Mouse (Mus musculus) embryonic stem cell, embryonic (primary cell): ENCODE measurements around the gene Lsamp.

Experiments
- CTCF ChIA-PET, 4 experiments: fragments of 300-600 bp in 2 of 4; fragments of 350-600 bp in 2 of 4; sonication (Branson Sonifier 250); formaldehyde crosslinking; loops; one replicate each; lab custom pipeline; 2022; ENCODE audit warnings: inconsistent platforms in 2 of 4; lab: Charles Lee
- POLR2A ChIA-PET, 4 experiments: fragments of 300-600 bp in 2 of 4; fragments of 350-600 bp in 2 of 4; sonication (Branson Sonifier 250); formaldehyde crosslinking; loops; one replicate each; lab custom pipeline; 2022; ENCODE audit warnings: antibody characterized with exemption in 4 of 4, inconsistent platforms in 1 of 4; lab: Charles Lee

The Lsamp gene

DNA sequence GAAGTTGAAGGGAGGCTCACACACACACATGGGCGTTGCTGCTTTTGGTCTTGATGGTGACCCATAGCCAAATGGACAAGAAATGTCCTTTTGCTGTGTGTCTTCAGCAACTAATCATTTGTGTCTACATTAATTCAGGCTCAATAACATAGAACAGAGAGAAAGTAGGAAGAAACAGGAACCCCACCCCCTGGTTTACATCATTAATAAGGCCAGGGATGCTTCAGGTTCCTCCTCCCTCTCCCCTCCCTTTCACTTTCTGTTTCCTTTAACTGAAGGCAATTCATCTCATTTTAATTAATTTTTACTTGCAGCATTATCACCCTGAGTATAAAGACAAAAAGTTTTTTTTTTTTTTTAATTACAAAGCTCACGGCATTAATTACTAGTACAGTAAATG lies 1763.7 kb downstream of the Lsamp start:
- POLR2A ChIA-PET: no interaction called here
- CTCF ChIA-PET: no interaction called here

DNA sequence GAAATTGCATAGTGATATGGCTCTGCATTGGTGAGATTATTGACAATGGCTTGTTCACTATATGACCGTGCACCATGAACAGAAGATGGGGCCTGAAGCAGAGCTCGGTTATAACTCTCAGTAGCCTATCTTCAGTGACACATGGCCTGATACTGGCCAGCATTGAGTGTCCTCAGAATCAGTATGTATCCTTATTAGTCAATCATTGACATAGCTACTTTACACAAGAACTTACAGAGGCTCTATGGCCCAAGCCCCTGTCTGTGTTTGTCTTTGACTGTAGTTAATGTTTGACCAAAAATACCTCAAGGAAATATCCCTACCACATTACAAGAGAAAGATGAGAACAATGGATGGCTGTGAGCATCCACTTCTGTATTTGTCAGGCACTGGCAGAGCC lies 1764.6 kb downstream of the Lsamp start:
- ChIA-PET POLR2A (no interaction called here), CTCF (interaction anchor here in 2 of 4 experiments (0.6 kb wide), 2 partner anchors 163 to 290 kb away, joined by 3 read pairs; no protein-coding TSS in a partner anchor)

DNA sequence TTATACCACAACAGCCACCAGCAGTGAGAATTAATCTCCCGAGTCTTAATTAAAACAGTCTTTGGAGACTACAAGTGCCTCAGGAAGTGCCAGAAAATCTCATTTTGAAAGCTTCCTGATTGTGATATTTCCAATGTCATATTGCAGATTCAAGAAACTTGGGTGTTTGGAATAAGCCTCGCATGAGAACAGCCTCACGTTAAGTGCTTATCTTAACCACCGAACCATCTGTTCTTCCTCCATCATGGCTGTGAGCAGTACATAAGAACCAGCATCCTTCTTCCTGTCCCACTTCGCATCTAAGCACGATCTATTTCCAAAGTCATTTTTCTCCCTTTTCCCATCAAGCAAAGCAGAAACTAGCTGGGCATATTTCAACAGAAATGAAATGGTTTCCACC lies 1780.1 kb downstream of the Lsamp start:
- CTCF ChIA-PET: interaction anchor here in 1 of 4 experiments (1.0 kb wide), 1 partner anchor 400 kb away, joined by 3 read pairs; no protein-coding TSS in a partner anchor
- POLR2A ChIA-PET: no interaction called here

DNA sequence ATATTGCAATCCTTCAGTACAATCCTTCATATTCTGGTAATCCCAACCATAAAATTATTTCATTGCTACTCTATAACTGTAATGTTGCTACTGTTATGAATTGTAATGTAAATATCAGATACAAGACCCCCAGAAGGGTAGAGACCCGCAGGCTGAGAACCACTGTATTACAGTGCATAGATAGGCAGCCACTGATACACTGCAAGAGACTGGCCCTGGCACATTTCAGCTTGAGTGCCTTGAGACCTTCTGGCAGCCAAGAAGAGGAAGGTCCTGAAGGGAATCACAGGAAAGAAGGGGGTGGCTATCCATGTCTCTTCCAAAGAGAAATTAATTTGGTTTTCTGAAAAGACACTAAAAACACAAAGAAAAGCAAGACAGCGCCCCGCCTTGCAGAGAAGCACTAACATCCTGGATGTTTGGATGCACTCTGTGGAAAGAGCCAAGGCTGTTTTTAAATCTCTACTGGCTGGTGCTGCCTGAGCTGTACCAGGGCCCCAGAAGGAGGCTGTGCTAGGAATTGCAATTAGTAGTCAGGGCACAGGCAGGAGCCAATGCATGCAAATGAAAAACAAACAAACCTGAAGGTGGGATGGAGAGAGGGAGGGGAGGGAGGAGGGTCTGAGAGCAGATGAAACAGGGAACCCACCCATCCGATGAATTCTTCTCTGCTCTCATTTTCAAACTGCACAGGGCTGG lies 1787.4 kb downstream of the Lsamp start:
- ChIA-PET POLR2A (no interaction called here), CTCF (no interaction called here)

DNA sequence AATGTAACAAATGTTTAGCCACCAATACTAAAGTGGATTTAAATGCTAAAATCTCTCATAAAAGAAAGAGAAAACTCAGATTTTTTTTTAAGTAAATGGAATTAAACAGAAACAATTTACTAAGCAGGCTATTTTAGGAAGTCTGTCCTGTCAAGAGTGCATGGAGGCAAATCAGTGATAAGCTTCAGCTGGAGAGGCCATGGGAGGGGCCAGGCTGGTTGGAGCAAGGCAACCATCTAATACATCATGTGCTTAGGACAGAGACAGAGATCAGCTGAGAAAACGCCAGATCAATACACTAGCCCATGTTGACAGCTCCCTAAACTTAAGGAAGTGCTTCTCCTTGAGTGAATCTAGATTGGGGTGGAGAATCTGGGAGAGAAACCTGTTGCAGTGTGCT lies 1793.4 kb downstream of the Lsamp start:
- ChIA-PET POLR2A (no interaction called here), CTCF (no interaction called here)

DNA sequence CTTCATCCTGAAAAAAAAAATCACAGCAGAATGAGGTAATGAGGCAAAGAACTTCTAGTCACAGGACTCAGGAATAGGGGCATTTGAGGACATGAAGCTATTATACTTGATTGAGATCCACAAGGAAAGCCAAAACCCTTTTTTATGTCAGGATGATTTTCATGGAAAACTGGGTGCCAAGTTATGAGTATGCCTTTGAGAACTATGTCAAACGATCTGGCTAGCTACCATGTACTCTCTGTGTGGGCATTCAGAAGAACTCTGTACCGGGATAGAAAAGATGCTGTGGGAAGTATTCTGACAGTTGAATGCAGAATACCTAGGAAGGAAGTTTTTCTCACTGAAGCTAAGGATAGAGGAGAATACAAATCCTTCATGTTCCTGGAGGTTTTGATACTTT lies 1801.4 kb downstream of the Lsamp start:
- ChIA-PET POLR2A (no interaction called here), CTCF (no interaction called here)

DNA sequence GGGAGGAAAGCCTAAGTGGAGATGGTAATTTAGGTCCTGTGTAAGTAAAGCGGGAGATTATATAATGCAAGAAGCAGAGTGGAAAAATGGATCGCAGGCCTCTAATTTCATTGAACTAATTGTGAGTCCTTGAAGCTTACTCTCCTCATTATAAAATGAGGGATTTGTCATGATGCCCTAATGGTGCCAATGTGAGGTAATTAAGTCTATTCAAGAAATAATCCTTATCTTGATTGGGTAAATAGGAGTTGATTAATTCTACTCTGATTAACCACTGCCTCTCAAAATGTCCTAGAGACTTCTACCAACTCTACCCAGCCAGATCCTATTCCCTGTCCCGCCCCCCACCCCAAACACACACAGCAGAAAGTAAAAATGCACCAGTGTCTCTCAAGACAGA lies 1802.5 kb downstream of the Lsamp start:
- ChIA-PET POLR2A (no interaction called here), CTCF (no interaction called here)

DNA sequence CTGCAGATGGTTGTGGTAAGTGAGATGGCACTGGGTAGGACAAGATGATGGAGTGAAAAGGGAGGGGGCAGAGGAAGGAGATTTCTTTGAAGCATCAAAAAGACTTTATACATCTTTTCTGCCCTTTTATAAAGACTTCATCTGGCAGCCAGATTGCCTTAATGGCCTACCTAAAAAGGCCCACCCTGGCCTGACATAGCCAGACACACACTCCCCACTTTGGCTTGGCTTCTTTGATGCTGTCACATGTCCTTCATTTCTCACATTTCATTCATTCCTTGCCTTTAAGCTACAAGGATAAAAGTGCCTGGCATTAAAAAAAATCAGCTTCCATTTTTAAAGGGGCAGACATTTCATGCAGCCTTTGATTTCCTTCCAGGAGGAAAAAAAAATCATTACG lies 1803.0 kb downstream of the Lsamp start:
- POLR2A ChIA-PET: no interaction called here
- CTCF ChIA-PET: no interaction called here

DNA sequence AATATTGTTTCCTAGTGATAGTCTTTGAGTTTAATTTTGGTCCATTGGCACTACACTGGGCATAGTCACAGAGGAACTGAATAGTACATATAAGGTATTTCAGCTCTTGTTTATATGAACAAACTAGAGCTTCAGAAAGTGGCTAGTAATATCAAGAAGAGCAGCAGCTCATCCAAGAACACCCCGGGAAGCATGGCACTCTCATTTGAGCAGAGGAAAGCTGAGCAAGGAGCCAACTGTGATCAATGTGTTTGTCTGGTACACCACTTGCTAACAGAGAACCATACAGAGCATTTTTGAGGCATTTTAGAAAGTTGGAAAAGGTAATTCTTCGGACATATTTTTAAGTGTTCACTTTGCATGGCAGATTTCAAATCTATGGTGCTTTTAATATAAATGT lies 1805.9 kb downstream of the Lsamp start:
- ChIA-PET POLR2A (no interaction called here), CTCF (no interaction called here)

DNA sequence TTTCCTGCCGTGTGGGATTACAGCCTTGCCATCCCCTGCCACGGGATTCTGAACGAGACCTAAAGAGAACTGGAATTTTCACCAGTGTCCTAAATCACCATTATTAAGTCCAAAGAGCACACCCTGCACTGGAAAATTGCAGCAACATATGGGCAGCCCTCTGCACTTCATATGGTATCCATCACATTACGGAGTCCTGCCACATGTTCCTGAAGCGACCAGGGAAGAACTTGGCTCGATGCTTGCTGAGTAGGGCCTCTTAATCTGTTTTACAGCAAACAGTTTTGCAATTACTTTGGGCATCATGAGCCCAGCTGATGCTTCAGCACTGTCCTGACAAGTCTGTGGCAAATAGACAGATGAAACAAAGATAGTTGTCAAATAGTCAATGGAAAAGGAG lies 1836.2 kb downstream of the Lsamp start:
- ChIA-PET POLR2A (no interaction called here), CTCF (no interaction called here)

DNA sequence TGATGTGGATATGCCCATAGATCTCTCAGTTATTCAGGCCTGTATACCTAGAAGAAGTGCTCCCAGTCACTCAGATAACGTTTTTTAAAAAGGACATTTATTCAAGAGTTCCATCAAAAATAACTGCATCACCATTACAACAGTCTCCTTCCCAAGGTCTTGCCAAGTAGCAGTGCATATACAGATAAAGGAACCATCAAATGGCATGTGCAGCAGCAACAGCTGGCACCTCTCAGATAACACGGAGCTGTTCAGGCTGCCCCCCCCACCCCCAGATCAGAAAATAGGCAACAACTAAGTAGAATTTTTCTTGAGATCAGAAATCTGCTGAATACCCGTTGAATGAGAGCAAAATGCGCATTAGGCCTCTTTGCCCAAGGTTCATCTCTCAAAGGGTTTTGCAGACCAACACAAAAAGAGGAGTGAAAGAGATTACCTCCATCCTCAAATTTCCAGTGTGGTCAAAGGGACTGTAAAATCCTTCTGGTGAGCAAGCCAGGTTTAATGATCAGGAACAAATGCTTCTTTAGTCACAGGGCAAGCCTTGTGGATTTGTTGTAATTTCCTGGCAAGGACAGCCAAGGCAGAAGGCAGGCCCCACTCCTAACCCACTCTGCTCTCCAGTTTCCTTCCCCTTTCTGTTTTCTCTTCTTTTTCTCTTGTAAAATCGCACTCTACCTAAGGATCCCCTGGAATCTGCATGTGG lies 1842.9 kb downstream of the Lsamp start:
- CTCF ChIA-PET: no interaction called here
- POLR2A ChIA-PET: no interaction called here

DNA sequence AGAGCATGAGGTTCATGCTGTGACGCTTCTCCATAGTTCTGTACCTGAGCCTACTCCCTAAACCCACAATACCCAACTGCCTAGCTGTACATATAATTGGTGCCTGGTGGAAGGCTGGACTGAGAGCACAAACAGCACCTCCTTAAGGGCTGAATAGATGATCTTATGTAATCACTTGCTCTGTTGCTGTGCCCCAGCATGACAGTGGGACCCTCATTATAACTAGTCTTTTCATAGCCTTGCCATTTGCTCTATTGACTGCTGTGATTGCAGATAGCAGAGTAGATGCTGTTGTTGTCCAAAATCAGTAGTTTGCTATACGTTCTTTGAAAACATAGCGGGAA lies 1843.4 kb downstream of the Lsamp start:
- ChIA-PET POLR2A (no interaction called here), CTCF (no interaction called here)

DNA sequence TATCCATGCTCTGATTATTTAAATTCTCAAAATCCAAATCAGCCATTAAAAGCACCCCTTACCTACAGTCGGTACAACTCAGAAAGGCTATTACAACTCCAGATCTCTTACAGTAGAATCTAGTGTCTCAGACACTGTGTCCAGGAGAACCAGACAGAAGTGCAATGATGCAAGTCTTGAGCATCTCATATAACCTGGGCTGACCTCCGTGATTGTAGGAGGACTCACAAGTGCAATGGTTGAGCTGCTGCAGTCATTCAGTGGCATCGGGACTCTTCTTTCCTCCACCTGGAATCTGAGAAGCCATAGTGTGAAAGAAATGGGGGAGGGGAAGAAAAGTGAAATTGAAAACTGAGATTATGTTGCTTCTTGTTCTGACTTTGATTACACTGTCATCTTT lies 1850.5 kb downstream of the Lsamp start:
- POLR2A ChIA-PET: interaction anchor here in 1 of 4 experiments (0.6 kb wide), 2 partner anchors 156 to 328 kb away, joined by 3 read pairs; no protein-coding TSS in a partner anchor
- CTCF ChIA-PET: interaction anchor here in 1 of 4 experiments (1.0 kb wide), 1 partner anchor 20 kb away, joined by 3 read pairs; no protein-coding TSS in a partner anchor

DNA sequence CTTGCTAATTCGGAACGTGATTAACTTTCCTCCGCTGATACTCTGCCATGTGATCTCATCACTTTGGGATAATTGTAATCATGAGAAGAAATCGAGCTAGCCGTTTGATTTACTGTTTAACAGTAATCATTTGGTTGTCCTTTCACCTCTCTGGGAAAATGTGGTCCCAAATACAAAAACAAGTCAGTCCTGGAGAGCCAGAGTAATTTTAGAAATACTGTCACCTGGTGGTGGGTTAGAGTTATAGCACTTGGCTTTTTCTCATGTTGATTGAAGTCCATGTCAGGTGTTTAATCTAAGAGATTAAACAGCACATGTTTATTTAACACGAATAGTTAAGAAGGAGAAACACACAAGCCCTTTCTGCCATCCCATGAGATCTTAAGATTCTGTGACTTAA lies 1851.6 kb downstream of the Lsamp start:
- POLR2A ChIA-PET: no interaction called here

DNA sequence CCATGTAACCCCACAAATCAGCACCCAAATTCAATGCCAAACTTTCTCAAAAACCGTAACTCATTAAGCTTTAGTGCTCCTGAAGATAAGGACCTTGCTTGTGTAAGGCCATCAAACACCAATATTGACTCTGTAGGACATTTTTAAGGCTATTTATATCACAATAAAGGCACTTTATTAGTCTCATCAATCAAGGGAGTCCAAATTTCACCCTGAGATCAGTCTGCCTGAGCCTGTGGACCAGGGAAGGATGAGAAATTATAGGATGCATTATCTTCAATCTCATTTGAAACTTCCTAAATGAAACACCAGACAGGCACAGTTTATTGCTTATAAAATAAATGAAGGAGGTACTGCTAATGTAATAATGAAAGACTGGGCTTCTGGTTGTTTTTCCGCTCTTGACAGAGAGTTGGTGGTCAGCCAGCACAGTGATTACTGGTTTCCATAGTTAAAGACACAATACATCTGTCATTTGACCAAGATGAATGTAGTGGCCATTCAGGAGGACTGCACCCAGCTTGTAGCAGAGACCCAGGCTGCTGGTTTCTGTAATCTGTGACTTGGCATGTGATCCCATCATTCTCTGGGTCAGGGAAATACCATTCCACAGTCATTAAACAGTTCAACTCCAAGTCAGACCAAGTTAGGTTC lies 1855.7 kb downstream of the Lsamp start:
- CTCF ChIA-PET: no interaction called here
- POLR2A ChIA-PET: no interaction called here

More for the DNA sequence above, 1851.6 kb downstream of the Lsamp start:
- CTCF ChIA-PET: interaction anchor here in 1 of 4 experiments (1.0 kb wide), 1 partner anchor 21 kb away, joined by 3 read pairs; no protein-coding TSS in a partner anchor

DNA sequence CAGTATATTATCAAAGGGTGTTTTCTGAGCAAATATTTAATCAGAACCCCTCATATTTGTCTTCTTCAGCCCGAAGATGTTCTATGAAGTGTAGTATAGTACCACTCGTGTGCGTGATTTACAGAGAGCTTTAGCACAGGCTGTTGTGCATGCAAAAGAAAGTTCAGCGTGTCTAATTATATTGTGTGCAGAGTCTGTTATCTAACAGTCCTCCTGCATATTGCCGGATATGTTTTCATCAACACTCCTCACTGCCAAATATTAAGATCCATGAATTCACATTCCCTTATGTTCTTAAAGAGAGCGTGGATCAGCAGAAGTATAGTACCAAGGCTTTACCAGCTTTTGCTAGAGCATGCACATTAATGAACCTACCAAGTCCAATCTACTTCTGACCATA lies 1862.7 kb downstream of the Lsamp start:
- ChIA-PET CTCF (no interaction called here), POLR2A (no interaction called here)

DNA sequence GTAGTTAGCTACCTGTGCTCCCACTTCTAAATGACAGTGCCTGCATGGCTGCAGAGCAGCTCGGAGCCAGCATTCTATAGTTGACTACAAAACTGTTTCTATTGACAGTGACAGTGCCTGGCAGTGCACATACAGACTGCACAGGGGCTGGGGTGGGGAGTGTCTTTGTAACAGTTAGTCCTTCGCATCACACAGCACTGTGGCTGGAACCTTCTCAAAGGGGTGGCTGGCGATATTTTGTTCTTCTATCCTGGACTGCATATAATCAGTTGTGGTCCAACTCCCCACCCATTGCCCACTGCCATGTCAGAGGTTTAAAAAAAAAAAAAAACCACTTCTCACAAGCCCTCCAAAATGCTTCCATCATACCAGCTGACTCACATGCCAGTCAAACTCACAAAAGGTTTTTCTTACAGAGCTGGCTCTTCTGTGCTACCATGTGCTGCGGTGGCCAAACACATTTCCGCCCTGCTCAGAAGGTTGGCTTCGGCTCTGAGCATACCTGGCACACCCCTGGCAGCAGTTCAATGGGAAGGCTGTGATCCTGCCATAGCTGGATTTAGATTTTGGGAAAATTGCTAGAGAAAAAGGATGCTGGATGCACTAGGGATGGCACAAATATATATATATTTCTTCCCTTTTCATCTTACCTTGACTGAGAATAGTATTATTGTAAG lies 1887.9 kb downstream of the Lsamp start:
- CTCF ChIA-PET: no interaction called here

DNA sequence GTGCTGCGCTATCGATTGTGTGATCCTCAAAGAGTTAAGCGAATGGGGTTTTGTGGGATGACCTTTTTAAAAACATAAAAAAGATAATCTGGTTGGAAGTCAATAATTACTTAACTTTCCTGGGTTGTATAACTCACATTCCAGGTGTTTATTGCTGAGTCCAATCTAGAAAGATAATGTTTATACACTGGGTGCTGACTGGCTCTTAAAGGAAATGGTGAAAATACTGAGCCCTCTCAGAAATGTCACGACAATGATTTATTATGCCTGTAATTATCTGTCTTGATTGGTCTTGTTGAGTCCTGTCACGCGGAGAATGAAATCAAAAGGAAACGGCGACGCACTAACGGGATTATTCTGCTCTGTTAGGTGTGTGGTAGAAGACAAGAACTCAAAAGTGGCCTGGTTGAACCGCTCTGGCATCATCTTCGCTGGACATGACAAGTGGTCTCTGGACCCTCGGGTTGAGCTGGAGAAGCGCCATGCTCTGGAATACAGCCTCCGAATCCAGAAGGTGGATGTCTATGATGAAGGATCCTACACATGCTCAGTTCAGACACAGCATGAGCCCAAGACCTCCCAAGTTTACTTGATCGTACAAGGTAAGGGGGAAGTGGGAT lies 1904.5 kb downstream of the Lsamp start:
- ChIA-PET POLR2A (interaction anchor here in 1 of 4 experiments (1.4 kb wide), 1 partner anchor 53 kb away, joined by 3 read pairs; no protein-coding TSS in a partner anchor), CTCF (no interaction called here)

More for the DNA sequence above, 1887.9 kb downstream of the Lsamp start:
- POLR2A ChIA-PET: interaction anchor here in 1 of 4 experiments (0.7 kb wide), 1 partner anchor 390 kb away, joined by 5 read pairs; no protein-coding TSS in a partner anchor

DNA sequence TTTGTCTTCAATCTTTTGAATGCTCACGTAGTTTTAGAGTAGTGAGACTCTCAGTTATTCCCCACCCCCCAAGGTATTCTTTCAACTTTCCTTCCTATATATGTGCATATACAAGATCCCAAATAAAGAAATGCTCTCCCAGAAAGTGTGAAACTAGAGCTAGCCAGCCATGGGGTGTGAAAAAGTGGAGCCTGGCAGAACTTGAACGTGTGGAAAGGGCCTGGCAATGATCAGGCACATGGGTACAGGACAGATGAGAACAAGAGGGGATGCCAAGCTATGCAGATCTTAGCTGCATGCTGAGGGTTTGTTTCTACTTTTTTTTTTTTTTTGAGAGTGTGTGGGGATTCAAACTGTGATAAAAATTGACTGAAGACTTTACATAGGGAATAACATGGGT lies 1916.6 kb downstream of the Lsamp start:
- CTCF ChIA-PET: interaction anchor here in 2 of 4 experiments (0.6 to 0.7 kb wide), 2 partner anchors 23 to 208 kb away, joined by 4 read pairs; no protein-coding TSS in a partner anchor
- POLR2A ChIA-PET: no interaction called here
